Mouse (Mus musculus) liver, embryonic 14.5 days (tissue): ENCODE results near the gene Ccdc30.

Experiments used
- CTCF ChIP-seq: IDR thresholded peaks from 2 replicates; pipeline ENCODE4 v1.5.1; 2016; ENCODE audit warnings: antibody characterized with exemption, low read depth, control low read depth
- EP300 ChIP-seq: IDR thresholded peaks from 2 replicates; pipeline ENCODE4 v1.6.1; 2016; ENCODE audit warnings: antibody characterized with exemption, low read depth

DNA sequence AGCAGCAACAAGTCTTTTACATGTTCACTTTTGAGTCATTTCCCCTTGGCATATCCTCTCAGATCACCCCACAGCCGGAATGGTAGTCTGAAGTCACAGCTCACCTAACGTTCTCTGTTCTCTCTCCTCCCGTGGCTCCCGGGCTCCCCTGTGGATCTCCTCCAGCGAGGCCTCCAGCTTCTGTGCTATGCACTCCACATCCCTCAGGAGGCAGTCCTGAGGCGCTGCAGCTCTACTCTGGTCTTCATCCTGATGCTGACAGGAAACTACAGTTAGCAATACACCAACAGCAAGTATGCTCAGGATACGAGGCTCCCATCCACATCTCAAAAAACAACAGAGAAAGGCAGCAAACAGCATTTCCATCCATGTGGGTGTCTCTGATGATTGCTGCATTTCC is 14.4 kb downstream of the Ccdc30 start:
- TF ChIP-seq CTCF: 0 out of 2 replicates have a peak, but pooled peaks have one; percentile 12
- TF ChIP-seq EP300: no peak
